9 mouse cellular contexts compared by ENCODE assay signal in the genomic region with DNA sequence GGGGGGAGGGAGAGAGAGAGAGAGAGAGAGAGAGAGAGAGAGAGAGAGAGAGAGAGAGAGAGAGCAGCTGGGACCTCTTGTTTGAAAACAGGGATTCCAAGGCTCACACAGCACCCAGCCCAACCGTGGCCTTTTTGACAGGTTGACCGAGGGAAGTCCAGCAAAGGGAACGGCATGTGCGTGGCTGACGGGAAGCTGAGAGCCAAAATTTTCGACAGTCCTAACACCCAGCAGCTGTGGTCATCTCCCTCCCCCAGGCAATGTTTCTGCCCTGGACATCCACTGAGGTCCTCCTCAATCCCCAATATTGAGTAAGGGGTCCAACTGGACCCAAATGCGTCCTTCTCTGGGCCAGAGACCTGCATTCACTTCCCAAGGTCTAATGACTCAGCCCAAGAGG.
DNase-seq lines count a peak whose midpoint lies in the region; ATAC-seq and TF ChIP-seq lines count a peak whose summit lies in the region.
"Had no signal": no experiment of that assay in that cellular context is flagged by ENCODE, and none has a peak within 500 bp of the region (broad histone marks: within the 10 kb centered on the region; RNA-seq: fewer than 3 reads in every experiment).

No protein-coding gene starts in this region.

- ATAC-seq in hindbrain, embryonic 14.5 days (ENCODE audit: low FRiP score) = no peak
- peak; percentile 42; the same call in 1 of the 2 replicates for ATAC-seq in lung, embryonic 14.5 days (ENCODE audit: insufficient read depth)
- ATAC-seq in stomach, postnatal 0 days (ENCODE audit: low FRiP score, low TSS enrichment) = peak; percentile 71; the same call in 1 of the 2 replicates

- H3K36me3 ChIP-seq in hindbrain, embryonic 14.5 days (replicated peaks; ENCODE audit: control insufficient read depth, insufficient read depth) = no peaks in the 10 kb centered on the region
- H3K36me3 ChIP-seq in lung, embryonic 14.5 days (ENCODE audit: insufficient read depth) = no peaks in the 10 kb centered on the region
- H3K36me3 ChIP-seq in stomach, postnatal 0 days (ENCODE audit: control insufficient read depth, insufficient read depth, low read length) = no peaks in the 10 kb centered on the region
- H3K36me3 ChIP-seq: liver, embryonic 15.5 days had no signal

- H3K4me3 ChIP-seq in left cerebral cortex, adult 2 months = no peak overlapping the region
- no peak overlapping the region for H3K4me3 ChIP-seq in hindbrain, embryonic 14.5 days (replicated peaks; ENCODE audit: low read length)
- H3K4me3 ChIP-seq in lung, embryonic 14.5 days (ENCODE audit: low read depth, low read length) = no peak overlapping the region
- H3K4me3 ChIP-seq in stomach, postnatal 0 days (ENCODE audit: low read depth, low read length) = no peak overlapping the region
- H3K4me3 ChIP-seq: liver, embryonic 15.5 days had no signal

- H3K27me3 ChIP-seq in hindbrain, embryonic 14.5 days (ENCODE audit: control insufficient read depth, insufficient read depth, low read length) = no peaks in the 10 kb centered on the region
- H3K27me3 ChIP-seq in lung, embryonic 14.5 days (ENCODE audit: insufficient read depth, low read length) = no peaks in the 10 kb centered on the region
- no peaks in the 10 kb centered on the region for H3K27me3 ChIP-seq in stomach, postnatal 0 days (ENCODE audit: control insufficient read depth, insufficient read depth, low read length)
- H3K27me3 ChIP-seq: liver, embryonic 15.5 days had no signal

- H3K9me3 ChIP-seq in hindbrain, embryonic 14.5 days (ENCODE audit: control insufficient read depth, low read length) = no peaks in the 10 kb centered on the region
- H3K9me3 ChIP-seq in lung, embryonic 14.5 days (ENCODE audit: low read depth, low read length) = no peaks in the 10 kb centered on the region
- no peaks in the 10 kb centered on the region for H3K9me3 ChIP-seq in stomach, postnatal 0 days (ENCODE audit: control insufficient read depth, low read length)
- H3K9me3 ChIP-seq: liver, embryonic 15.5 days had no signal

- 26% methylated on average over 7 of the region's 7 CpGs for WGBS in hindbrain, embryonic 14.5 days
- 18% methylated on average over 7 of the region's 7 CpGs for WGBS in lung, embryonic 14.5 days
- 25% methylated on average over 7 of the region's 7 CpGs for WGBS in stomach, postnatal 0 days

- H3K9ac ChIP-seq in hindbrain, embryonic 14.5 days = peak overlapping the region; percentile 17; the same call in 1 of the 2 replicates
- H3K9ac ChIP-seq in lung, embryonic 14.5 days = no peak overlapping the region
- no peak overlapping the region for H3K9ac ChIP-seq in stomach, postnatal 0 days (ENCODE audit: low read length)
- H3K9ac ChIP-seq: liver, embryonic 15.5 days had no signal

- TF ChIP-seq EP300 in stomach, postnatal 0 days (optimal IDR thresholded peaks at IDR 0.05) = peak; percentile 40

- H3K4me2 ChIP-seq in hindbrain, embryonic 14.5 days (replicated peaks) = no peak overlapping the region
- H3K4me2 ChIP-seq in lung, embryonic 14.5 days = no peak overlapping the region
- H3K4me2 ChIP-seq in stomach, postnatal 0 days (replicated peaks; ENCODE audit: low read depth) = no peak overlapping the region
- H3K4me2 ChIP-seq: liver, embryonic 15.5 days had no signal

- H3K4me1 ChIP-seq in hindbrain, embryonic 14.5 days (replicated peaks; ENCODE audit: control insufficient read depth, insufficient read depth, low read length) = peaks cover 21% of the 10 kb centered on the region
- H3K4me1 ChIP-seq in lung, embryonic 14.5 days (ENCODE audit: insufficient read depth) = peaks cover 18% of the 10 kb centered on the region
- H3K4me1 ChIP-seq in stomach, postnatal 0 days (replicated peaks; ENCODE audit: control insufficient read depth, insufficient read depth) = no peaks in the 10 kb centered on the region
- H3K4me1 ChIP-seq: liver, embryonic 15.5 days had no signal

- no peak for TF ChIP-seq CTCF in left cerebral cortex, adult 2 months (IDR thresholded peaks at IDR 0.05)
- no peak for TF ChIP-seq CTCF in lung, embryonic 14.5 days (IDR thresholded peaks at IDR 0.05; ENCODE audit: low read depth)
- TF ChIP-seq CTCF in stomach, postnatal 0 days (IDR thresholded peaks at IDR 0.05; ENCODE audit: low read depth) = no peak

- peak overlapping the region; percentile 48 for H3K27ac ChIP-seq in left cerebral cortex, adult 2 months
- 0 out of 2 replicates have a peak overlapping the region, but pooled peaks have one; percentile 11 for H3K27ac ChIP-seq in hindbrain, embryonic 14.5 days
- 0 out of 2 replicates have a peak overlapping the region, but pooled peaks have one; percentile 37 for H3K27ac ChIP-seq in lung, embryonic 14.5 days (ENCODE audit: low read depth)
- H3K27ac ChIP-seq in stomach, postnatal 0 days (replicated peaks) = peak overlapping the region; percentile 77
- H3K27ac ChIP-seq: liver, embryonic 15.5 days had no signal

- intact Hi-C loops in left cerebral cortex, adult 2 months (cut with DNase I) = no loop called here

- no peak for DNase-seq in left cerebral cortex, adult 2 months (ENCODE audit: extremely low spot score in 1 of 2, low spot score in 2 of 2)
- no peak for DNase-seq in left cerebral cortex, adult 18-20 months (ENCODE audit: low spot score in 2 of 2)
- no peak for DNase-seq in hindbrain, embryonic 14.5 days (ENCODE audit: low spot score)
- peak; percentile 68 for DNase-seq in lung, embryonic 14.5 days
- peak; percentile 32 for DNase-seq in stomach, postnatal 0 days (ENCODE audit: low spot score)
- no peak for DNase-seq in urinary bladder, postnatal 25 days (ENCODE audit: low spot score)
- DNase-seq in layer of hippocampus, postnatal 36 days = no peak
- DNase-seq in cerebellum, adult 18-20 months = no peak

Comparison
In these comparisons a context has a peak if more than half of its experiments do, and no peak if none do; other contexts are left out.
1. DNase-seq: peak in lung, embryonic 14.5 days (single experiment) and stomach, postnatal 0 days (single experiment); none in left cerebral cortex, adult 2 months (0 of 2), left cerebral cortex, adult 18-20 months (0 of 2), hindbrain, embryonic 14.5 days (single experiment), urinary bladder, postnatal 25 days (single experiment), layer of hippocampus, postnatal 36 days (0 of 2) and cerebellum, adult 18-20 months (0 of 2).
2. H3K27ac ChIP-seq: peak in every context shown above with its lines; median percentile 77 in stomach, postnatal 0 days; 48 in left cerebral cortex, adult 2 months; 37 in lung, embryonic 14.5 days; 11 in hindbrain, embryonic 14.5 days.